ENCODE assay signal across 23 mouse cellular contexts in genomic region chrX:7456851-7457250, GRCm38 (mm10).
"Had no signal": no experiment of that assay in that cellular context is flagged by ENCODE, and none has a peak within 500 bp of the region (broad histone marks: within the 10 kb centered on the region; RNA-seq: fewer than 3 reads in every experiment).

No protein-coding gene starts in this region.

- DNase-seq: gastrocnemius, postnatal 14 days; gastrocnemius, postnatal 36 days; heart, adult 2 months; heart, postnatal 14 days; heart, postnatal 36 days; kidney, adult 11 months; kidney, adult 8-10 months; kidney, postnatal 14 days; kidney, postnatal 36 days; layer of hippocampus, adult 9-11 months; layer of hippocampus, postnatal 36 days; left cerebral cortex, postnatal 4 days; liver, embryonic 13.5 days had no signal

- H3K27ac ChIP-seq: heart, adult 2 months; heart, embryonic 13.5 days; heart, embryonic 15.5 days; hindbrain, embryonic 13.5 days; hindbrain, embryonic 15.5 days; hindbrain, postnatal 0 days; limb, embryonic 13.5 days; limb, embryonic 15.5 days; liver, embryonic 13.5 days; liver, embryonic 15.5 days had no signal

- H3K36me3 ChIP-seq: heart, embryonic 13.5 days; heart, embryonic 15.5 days; hindbrain, embryonic 13.5 days; hindbrain, embryonic 15.5 days; limb, embryonic 13.5 days; limb, embryonic 15.5 days; liver, embryonic 13.5 days; liver, embryonic 15.5 days had no signal

- H3K9me3 ChIP-seq: heart, embryonic 13.5 days; heart, embryonic 15.5 days; hindbrain, embryonic 13.5 days; hindbrain, embryonic 15.5 days; limb, embryonic 13.5 days; limb, embryonic 15.5 days; liver, embryonic 13.5 days; liver, embryonic 15.5 days had no signal

- ATAC-seq: hindbrain, postnatal 0 days; intestine, embryonic 16.5 days had no signal

- H3K9ac ChIP-seq: heart, embryonic 13.5 days; heart, embryonic 15.5 days; hindbrain, embryonic 13.5 days; hindbrain, embryonic 15.5 days; limb, embryonic 13.5 days; limb, embryonic 15.5 days; liver, embryonic 13.5 days; liver, embryonic 15.5 days had no signal

- H3K4me1 ChIP-seq: heart, embryonic 13.5 days; heart, embryonic 15.5 days; hindbrain, embryonic 13.5 days; hindbrain, embryonic 15.5 days; limb, embryonic 13.5 days; limb, embryonic 15.5 days; liver, embryonic 13.5 days; liver, embryonic 15.5 days had no signal

- H3K27me3 ChIP-seq: heart, embryonic 13.5 days; heart, embryonic 15.5 days; hindbrain, embryonic 13.5 days; hindbrain, embryonic 15.5 days; limb, embryonic 13.5 days; limb, embryonic 15.5 days; liver, embryonic 13.5 days; liver, embryonic 15.5 days had no signal

- H3K4me3 ChIP-seq: heart, adult 2 months; heart, embryonic 13.5 days; heart, embryonic 15.5 days; hindbrain, embryonic 13.5 days; hindbrain, embryonic 15.5 days; limb, embryonic 13.5 days; limb, embryonic 15.5 days; liver, embryonic 13.5 days; liver, embryonic 15.5 days had no signal

- H3K4me2 ChIP-seq: heart, embryonic 11.5 days; heart, embryonic 13.5 days; heart, embryonic 15.5 days; hindbrain, embryonic 13.5 days; hindbrain, embryonic 15.5 days; limb, embryonic 13.5 days; limb, embryonic 15.5 days; liver, embryonic 13.5 days; liver, embryonic 15.5 days had no signal
